Mouse (Mus musculus): ENCODE measurements around the gene Fancc. TPM values are rescaled to one million over a fixed set of nuclear protein-coding genes. Genes with fewer than 3 reads are reported as not detected.

Gene Fancc
- polyA plus RNA-seq, 1 experiment from 2014 or later, result 15.5 TPM

GRCm38 (mm10) chr13:63513374-63514098, 16.5 kb upstream of the Fancc start:
- peaks cover 13% of the 10 kb centered on the region for H3K4me1 ChIP-seq (replicated peaks)
- no peak overlapping the region for H3K4me3 ChIP-seq
- no peaks in the 10 kb centered on the region for H3K9me3 ChIP-seq
- ATAC-seq (ENCODE audit: low FRiP score, low read depth), result no peak
- H3K36me3 ChIP-seq, result peaks cover 69% of the 10 kb centered on the region
- H3K9ac ChIP-seq, result no peak overlapping the region
- 0 out of 2 replicates have a peak overlapping the region, but pooled peaks have one; percentile 3 for H3K27ac ChIP-seq (replicated peaks)
- 42% methylated on average over 26 of the region's 26 CpGs for WGBS
- no peaks in the 10 kb centered on the region for H3K27me3 ChIP-seq
- no peak overlapping the region for H3K4me2 ChIP-seq

GRCm38 (mm10) chr13:63512411-63512810, 15.3 kb upstream of the Fancc start:
- H3K9ac ChIP-seq, result no peak overlapping the region
- H3K4me3 ChIP-seq, result no peak overlapping the region
- no peak for ATAC-seq (ENCODE audit: low FRiP score, low read depth)
- H3K9me3 ChIP-seq, result no peaks in the 10 kb centered on the region
- H3K4me1 ChIP-seq (replicated peaks), result peaks cover 13% of the 10 kb centered on the region
- no peak overlapping the region for H3K4me2 ChIP-seq
- no peak overlapping the region for H3K27ac ChIP-seq (replicated peaks)
- 26% methylated on average over 6 of the region's 6 CpGs for WGBS
- peaks cover 67% of the 10 kb centered on the region for H3K36me3 ChIP-seq
- no peaks in the 10 kb centered on the region for H3K27me3 ChIP-seq

- Histone ChIP-seq H3K27me3 (no peaks in the 10 kb centered on the region), H3K36me3 (peaks cover 43% of the 10 kb centered on the region)
- 90% methylated on average over 5 of the region's 5 CpGs for WGBS
Observed at GRCm38 (mm10) chr13:63507821-63508220, 10.7 kb upstream of the Fancc start.

GRCm38 (mm10) chr13:63507001-63507556, 10.0 kb upstream of the Fancc start:
- no peak overlapping the region for H3K4me3 ChIP-seq
- H3K4me1 ChIP-seq (replicated peaks), result no peaks in the 10 kb centered on the region
- peaks cover 40% of the 10 kb centered on the region for H3K36me3 ChIP-seq
- no peak overlapping the region for H3K27ac ChIP-seq (replicated peaks)
- H3K27me3 ChIP-seq, result no peaks in the 10 kb centered on the region
- ATAC-seq (ENCODE audit: low FRiP score, low read depth), result no peak
- no peak overlapping the region for H3K9ac ChIP-seq
- H3K4me2 ChIP-seq, result no peak overlapping the region
- no peaks in the 10 kb centered on the region for H3K9me3 ChIP-seq
- 90% methylated on average over 6 of the region's 6 CpGs for WGBS

More at GRCm38 (mm10) chr13:63507821-63508220, 10.7 kb upstream of the Fancc start:
- H3K4me1 ChIP-seq (replicated peaks), result no peaks in the 10 kb centered on the region
- ATAC-seq (ENCODE audit: low FRiP score, low read depth), result no peak
- H3K4me3 ChIP-seq, result no peak overlapping the region
- H3K4me2 ChIP-seq, result no peak overlapping the region
- no peak overlapping the region for H3K27ac ChIP-seq (replicated peaks)
- no peak overlapping the region for H3K9ac ChIP-seq
- H3K9me3 ChIP-seq, result no peaks in the 10 kb centered on the region

- no peak overlapping the region for H3K4me2 ChIP-seq
- peaks cover 33% of the 10 kb centered on the region for H3K36me3 ChIP-seq
- WGBS, result 54% methylated on average over 1 of the region's 1 CpGs
- H3K9me3 ChIP-seq, result no peaks in the 10 kb centered on the region
- no peak overlapping the region for H3K9ac ChIP-seq
- no peak for ATAC-seq (ENCODE audit: low FRiP score, low read depth)
- no peaks in the 10 kb centered on the region for H3K27me3 ChIP-seq
- no peak overlapping the region for H3K4me3 ChIP-seq
- no peaks in the 10 kb centered on the region for H3K4me1 ChIP-seq (replicated peaks)
- H3K27ac ChIP-seq (replicated peaks), result no peak overlapping the region
Observed at GRCm38 (mm10) chr13:63506364-63506763, 9.3 kb upstream of the Fancc start.

GRCm38 (mm10) chr13:63502391-63502790, 5.3 kb upstream of the Fancc start:
- Histone ChIP-seq H3K27me3 (no peaks in the 10 kb centered on the region), H3K4me2 (no peak overlapping the region), H3K9me3 (no peaks in the 10 kb centered on the region), H3K4me3 (no peak overlapping the region), H3K9ac (no peak overlapping the region), H3K36me3 (no peaks in the 10 kb centered on the region), H3K4me1 (replicated peaks) (no peaks in the 10 kb centered on the region), H3K27ac (replicated peaks) (no peak overlapping the region)
- ATAC-seq (ENCODE audit: low FRiP score, low read depth), result no peak
- 97% methylated on average over 2 of the region's 2 CpGs for WGBS

- 89% methylated on average over 2 of the region's 2 CpGs for WGBS
- Histone ChIP-seq H3K9me3 (no peaks in the 10 kb centered on the region), H3K36me3 (no peaks in the 10 kb centered on the region), H3K4me1 (replicated peaks) (peaks cover 15% of the 10 kb centered on the region), H3K4me2 (no peak overlapping the region), H3K4me3 (no peak overlapping the region), H3K27ac (replicated peaks) (no peak overlapping the region), H3K27me3 (no peaks in the 10 kb centered on the region), H3K9ac (no peak overlapping the region)
- ATAC-seq (ENCODE audit: low FRiP score, low read depth), result no peak
Observed at GRCm38 (mm10) chr13:63499489-63499888, 2.4 kb upstream of the Fancc start.

- Histone ChIP-seq H3K9ac (no peak overlapping the region), H3K27me3 (no peaks in the 10 kb centered on the region), H3K9me3 (no peaks in the 10 kb centered on the region), H3K4me3 (no peak overlapping the region), H3K36me3 (no peaks in the 10 kb centered on the region), H3K4me1 (replicated peaks) (peaks cover 15% of the 10 kb centered on the region), H3K4me2 (no peak overlapping the region), H3K27ac (replicated peaks) (no peak overlapping the region)
- no peak for ATAC-seq (ENCODE audit: low FRiP score, low read depth)
- 31% methylated on average over 7 of the region's 7 CpGs for WGBS
Observed at GRCm38 (mm10) chr13:63487707-63488042, 9.4 kb downstream of the Fancc start.

- no peaks in the 10 kb centered on the region for H3K27me3 ChIP-seq
- peak overlapping the region; percentile 16; the same call in 1 of the 2 replicates for H3K4me3 ChIP-seq
- no peak overlapping the region for H3K9ac ChIP-seq
- H3K9me3 ChIP-seq, result no peaks in the 10 kb centered on the region
- no peaks in the 10 kb centered on the region for H3K36me3 ChIP-seq
- H3K4me2 ChIP-seq, result peak overlapping the region; percentile 48
- H3K27ac ChIP-seq (replicated peaks), result no peak overlapping the region
- peak; percentile 68 for ATAC-seq (ENCODE audit: low FRiP score, low read depth)
- H3K4me1 ChIP-seq (replicated peaks), result peaks cover 15% of the 10 kb centered on the region
- WGBS, result 4% methylated on average over 18 of the region's 18 CpGs
Observed at GRCm38 (mm10) chr13:63486791-63487706, 10.0 kb downstream of the Fancc start.

- no peaks in the 10 kb centered on the region for H3K27me3 ChIP-seq
- WGBS, result 85% methylated on average over 8 of the region's 8 CpGs
Observed at GRCm38 (mm10) chr13:63475356-63475755, 21.7 kb downstream of the Fancc start.

GRCm38 (mm10) chr13:63452898-63453297, 44.2 kb downstream of the Fancc start:
- H3K4me1 ChIP-seq (replicated peaks), result no peaks in the 10 kb centered on the region
- ATAC-seq (ENCODE audit: low FRiP score, low read depth), result no peak
- no peaks in the 10 kb centered on the region for H3K9me3 ChIP-seq
- H3K36me3 ChIP-seq, result no peaks in the 10 kb centered on the region
- no peak overlapping the region for H3K4me2 ChIP-seq
- H3K9ac ChIP-seq, result no peak overlapping the region
- H3K27me3 ChIP-seq, result no peaks in the 10 kb centered on the region
- no peak overlapping the region for H3K4me3 ChIP-seq
- no peak overlapping the region for H3K27ac ChIP-seq (replicated peaks)
- 90% methylated on average over 5 of the region's 5 CpGs for WGBS

More at GRCm38 (mm10) chr13:63475356-63475755, 21.7 kb downstream of the Fancc start:
- Histone ChIP-seq H3K9me3 (no peaks in the 10 kb centered on the region), H3K36me3 (no peaks in the 10 kb centered on the region), H3K27ac (replicated peaks) (no peak overlapping the region), H3K4me1 (replicated peaks) (no peaks in the 10 kb centered on the region), H3K4me2 (no peak overlapping the region), H3K4me3 (no peak overlapping the region), H3K9ac (no peak overlapping the region)
- ATAC-seq (ENCODE audit: low FRiP score, low read depth), result no peak

GRCm38 (mm10) chr13:63451140-63451539, 45.9 kb downstream of the Fancc start:
- no peak for ATAC-seq (ENCODE audit: low FRiP score, low read depth)
- H3K27ac ChIP-seq (replicated peaks), result no peak overlapping the region
- H3K9ac ChIP-seq, result no peak overlapping the region
- H3K27me3 ChIP-seq, result no peaks in the 10 kb centered on the region
- no peaks in the 10 kb centered on the region for H3K9me3 ChIP-seq
- 65% methylated on average over 7 of the region's 7 CpGs for WGBS
- H3K4me1 ChIP-seq (replicated peaks), result no peaks in the 10 kb centered on the region
- H3K4me3 ChIP-seq, result no peak overlapping the region
- no peak overlapping the region for H3K4me2 ChIP-seq
- H3K36me3 ChIP-seq, result no peaks in the 10 kb centered on the region

Measured in hindbrain, embryonic 15.5 days (tissue).